Mouse (Mus musculus) liver, postnatal 0 days (tissue): ENCODE results near the gene Atp10b. TPM values are rescaled to one million over a fixed set of nuclear protein-coding genes. Genes with fewer than 3 reads are reported as not detected.

Source experiments
- ATAC-seq: fragments of 200-750 bp; cut with Nextera tagmentation; 2 replicates; pipeline ENCODE4 v1.8.0; 2017; ENCODE audit warnings: mild to moderate bottlenecking, moderate library complexity
- DNase-seq: peaks from one replicate; pipeline ENCODE4 v3.0.0-alpha.2; 2016
- H3K27ac ChIP-seq: fragments of 300-500 bp; sonication (generic); 2 replicates; pipeline ENCODE4 v1.5.1; 2014; ENCODE audit warnings: antibody characterized with exemption, moderate library complexity, mild to moderate bottlenecking, low read depth
- H3K27me3 ChIP-seq: fragments of 300-500 bp; sonication (generic); 2 replicates; pipeline ENCODE4 v1.6.1; 2014; ENCODE audit warnings: low read length, control low read depth, mixed read lengths; ENCODE audit not compliant: insufficient read depth
- H3K36me3 ChIP-seq: fragments of 300-500 bp; sonication (generic); replicated peaks from 2 replicates; pipeline ENCODE4 v1.6.1; 2014; ENCODE audit warnings: mild to moderate bottlenecking, control low read depth, low read length, moderate library complexity, mixed read lengths; ENCODE audit not compliant: insufficient read depth
- H3K4me1 ChIP-seq: fragments of 300-500 bp; sonication (generic); 2 replicates; pipeline ENCODE4 v1.6.1; 2014; ENCODE audit warnings: antibody characterized with exemption, mild to moderate bottlenecking, control low read depth; ENCODE audit not compliant: insufficient read depth
- H3K4me2 ChIP-seq: fragments of 300-500 bp; sonication (generic); 2 replicates; pipeline ENCODE4 v1.6.1; 2014; ENCODE audit warnings: low read depth, mild to moderate bottlenecking, low read length, moderate library complexity, mixed read lengths
- H3K4me3 ChIP-seq: fragments of 300-500 bp; sonication (generic); 2 replicates; pipeline ENCODE4 v1.5.1; 2014; ENCODE audit warnings: low read depth, low read length
- H3K9ac ChIP-seq: fragments of 300-500 bp; sonication (generic); replicated peaks from 2 replicates; pipeline ENCODE4 v1.6.1; 2014; ENCODE audit warnings: mild to moderate bottlenecking, moderate library complexity
- H3K9me3 ChIP-seq: fragments of 300-500 bp; sonication (generic); 2 replicates; pipeline ENCODE4 v1.6.1; 2016; ENCODE audit warnings: mild to moderate bottlenecking, control low read depth, low read length, mixed read lengths
- CTCF ChIP-seq: sonication (generic); IDR thresholded peaks from 2 replicates; pipeline ENCODE4 v1.5.1; 2016; ENCODE audit warnings: antibody characterized with exemption, low read depth
- EP300 ChIP-seq: IDR thresholded peaks from 2 replicates; pipeline ENCODE4 v1.6.1; 2016; ENCODE audit warnings: antibody characterized with exemption, low read depth, mild to moderate bottlenecking
- WGBS: fragments of 180-500 bp; shearing (Covaris S2); extraction: QIAGEN DNeasy Blood & Tissue Kit; methylation state at CpG from one replicate; pipeline ENCODE4 v1.1.7; 2014; ENCODE audit not compliant: insufficient replicate concordance; 5-methylcytosine and 5-hydroxymethylcytosine counted together
- polyA plus RNA-seq: library from polyadenylated mRNA; unstranded; fragments of >200 nt; fragmentation: Nextera tagmentation; extraction: Ambion mirVana; gene quantifications from 2 replicates; pipeline ENCODE4 v1.2.1, GENCODE M21; 2015

Atp10b gene
- polyA plus RNA-seq, 1 experiment from 2014 or later = not detected

DNA sequence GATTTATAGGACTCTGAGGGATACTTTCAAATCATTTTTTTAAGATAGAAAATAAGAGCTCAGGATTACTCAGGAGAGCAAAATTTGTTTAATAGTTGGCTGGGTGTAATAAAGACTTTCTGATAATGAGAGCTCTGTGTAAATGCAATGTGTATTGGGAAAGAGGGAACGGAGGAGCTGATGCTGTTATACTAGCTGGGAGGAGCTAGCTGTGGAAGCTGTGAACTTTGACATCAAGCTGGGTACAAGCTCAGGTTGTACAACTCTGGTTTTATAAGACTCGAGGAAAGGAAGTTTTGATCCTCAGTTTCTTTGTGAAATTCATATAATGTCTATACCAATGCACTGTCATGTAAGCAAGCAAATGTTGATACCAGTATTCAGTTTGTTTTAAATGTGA, 20.9 kb downstream of the Atp10b start:
- no peak overlapping the region for H3K9ac ChIP-seq
- H3K4me2 ChIP-seq = no peak overlapping the region
- no peaks in the 10 kb centered on the region for H3K4me1 ChIP-seq
- H3K36me3 ChIP-seq = no peaks in the 10 kb centered on the region
- ATAC-seq = no peak
- no peak for DNase-seq
- no peak overlapping the region for H3K4me3 ChIP-seq
- H3K27ac ChIP-seq = no peak overlapping the region
- H3K27me3 ChIP-seq = no peaks in the 10 kb centered on the region
- TF ChIP-seq EP300 (no peak), CTCF (no peak)
- WGBS = 53% methylated on average over 2 of the region's 2 CpGs
- no peaks in the 10 kb centered on the region for H3K9me3 ChIP-seq

DNA sequence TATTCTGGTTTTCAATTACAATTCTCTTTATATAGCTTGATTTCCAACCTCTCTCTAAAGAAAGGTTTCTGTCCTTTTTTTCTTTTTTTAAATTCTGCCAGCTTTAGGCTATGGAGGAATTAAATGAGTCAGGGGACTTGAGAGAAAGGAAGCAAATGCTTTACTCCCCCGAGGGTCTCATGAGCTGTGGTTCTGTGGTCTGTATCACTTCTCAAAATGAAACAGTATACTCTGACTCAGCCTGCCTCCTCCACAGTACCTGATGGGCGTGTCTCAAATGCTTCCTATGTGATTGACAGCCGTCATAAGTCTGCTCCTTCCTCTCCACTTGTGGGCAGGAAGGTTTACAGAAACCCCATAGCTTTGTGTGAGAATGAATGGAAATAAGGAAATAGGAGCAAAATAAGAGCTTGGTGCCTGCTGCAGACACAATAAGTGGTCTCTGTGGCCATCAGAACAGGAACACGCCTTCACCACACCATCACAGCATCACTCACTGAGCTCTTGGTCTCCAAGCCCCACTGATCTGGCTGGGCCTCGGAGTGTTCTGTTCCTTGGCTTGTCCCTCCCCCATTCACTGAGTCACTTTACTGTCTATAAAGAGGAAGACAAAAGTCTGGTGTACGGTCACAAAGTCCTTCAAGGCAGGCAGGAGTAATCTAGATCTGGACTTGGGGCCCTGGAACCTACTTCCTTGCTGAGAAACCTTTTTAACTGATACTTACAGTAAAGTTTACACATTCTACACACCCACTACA, 24.9 kb downstream of the Atp10b start:
- no peak for ATAC-seq
- H3K4me2 ChIP-seq = no peak overlapping the region
- H3K27ac ChIP-seq = no peak overlapping the region

DNA sequence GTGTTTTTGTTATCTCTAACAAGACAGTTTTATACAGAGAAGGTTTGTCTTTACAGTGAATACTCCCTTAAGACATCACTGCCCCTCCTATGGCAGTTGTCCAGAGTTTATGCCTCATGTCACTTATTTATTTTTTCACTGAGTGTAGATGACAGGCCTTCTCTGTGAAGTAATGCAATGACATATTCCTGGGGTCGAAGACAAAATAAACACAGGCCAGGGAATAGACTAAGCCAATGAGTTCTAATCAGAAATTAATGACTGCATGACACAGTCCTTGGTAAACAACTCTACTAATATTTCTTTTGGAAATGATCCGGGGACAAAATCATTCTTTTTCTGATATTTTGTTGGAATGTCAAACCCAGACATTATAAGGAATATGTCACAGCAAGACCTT, 32.7 kb downstream of the Atp10b start:
- Histone ChIP-seq H3K4me3 (no peak overlapping the region), H3K36me3 (no peaks in the 10 kb centered on the region), H3K27me3 (no peaks in the 10 kb centered on the region), H3K27ac (no peak overlapping the region), H3K4me1 (no peaks in the 10 kb centered on the region), H3K9ac (no peak overlapping the region), H3K4me2 (no peak overlapping the region), H3K9me3 (no peaks in the 10 kb centered on the region)
- TF ChIP-seq CTCF = no peak
- no peak for TF ChIP-seq EP300
- ATAC-seq = no peak
- no peak for DNase-seq
- 53% methylated on average over 2 of the region's 2 CpGs for WGBS

More for the DNA sequence above, 24.9 kb downstream of the Atp10b start:
- no peaks in the 10 kb centered on the region for H3K36me3 ChIP-seq
- no peaks in the 10 kb centered on the region for H3K4me1 ChIP-seq
- no peaks in the 10 kb centered on the region for H3K9me3 ChIP-seq
- no peak overlapping the region for H3K9ac ChIP-seq
- H3K4me3 ChIP-seq = no peak overlapping the region
- H3K27me3 ChIP-seq = no peaks in the 10 kb centered on the region
- TF ChIP-seq EP300 (no peak), CTCF (no peak)
- 28% methylated on average over 6 of the region's 6 CpGs for WGBS
- no peak for DNase-seq

DNA sequence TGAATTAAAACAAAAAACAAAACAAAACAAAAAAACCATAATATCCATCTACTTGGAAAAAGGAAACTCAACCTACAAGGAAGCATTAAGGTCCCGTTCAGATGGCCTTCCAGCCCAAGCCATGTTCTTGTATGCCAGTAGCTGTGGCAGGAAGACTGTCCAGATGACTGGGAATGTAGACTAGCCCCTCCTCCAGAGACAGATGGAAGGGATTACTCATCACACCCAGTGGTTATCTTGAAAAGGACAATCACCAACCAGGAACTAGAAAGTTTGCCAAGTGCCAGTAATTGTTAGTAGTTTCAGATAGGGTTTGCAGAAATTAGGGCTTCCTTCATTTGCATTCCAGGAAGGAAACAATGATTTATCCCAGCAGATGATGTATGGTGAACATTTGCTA, 33.1 kb downstream of the Atp10b start:
- no peak for TF ChIP-seq CTCF
- TF ChIP-seq EP300 = no peak
- no peak for DNase-seq
- H3K4me1 ChIP-seq = no peaks in the 10 kb centered on the region
- no peak overlapping the region for H3K4me2 ChIP-seq
- no peaks in the 10 kb centered on the region for H3K27me3 ChIP-seq
- WGBS = 44% methylated on average over 1 of the region's 1 CpGs
- no peak overlapping the region for H3K27ac ChIP-seq
- no peaks in the 10 kb centered on the region for H3K9me3 ChIP-seq
- H3K9ac ChIP-seq = no peak overlapping the region
- H3K4me3 ChIP-seq = no peak overlapping the region
- H3K36me3 ChIP-seq = no peaks in the 10 kb centered on the region
- no peak for ATAC-seq

DNA sequence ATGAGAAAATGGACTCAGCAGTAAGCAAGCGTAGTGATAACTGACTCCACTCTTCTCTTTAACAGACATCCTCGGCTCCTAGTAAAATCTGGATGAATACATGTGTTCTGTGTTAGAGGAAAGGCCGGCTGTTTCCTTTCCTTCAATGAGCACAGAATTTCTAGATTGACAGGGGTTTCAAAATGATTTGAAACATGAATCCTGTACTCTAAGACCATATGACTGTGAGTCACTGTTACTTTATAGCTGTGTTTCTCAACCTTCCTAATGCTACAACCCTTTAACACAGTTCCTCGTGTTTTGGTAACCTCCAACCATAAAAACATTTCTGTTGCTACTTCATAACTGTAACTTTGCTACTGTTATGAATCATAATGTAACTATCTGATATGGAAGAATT, 33.8 kb downstream of the Atp10b start:
- Histone ChIP-seq H3K27ac (no peak overlapping the region), H3K4me3 (no peak overlapping the region), H3K4me1 (no peaks in the 10 kb centered on the region), H3K4me2 (no peak overlapping the region), H3K9me3 (no peaks in the 10 kb centered on the region), H3K36me3 (no peaks in the 10 kb centered on the region), H3K9ac (no peak overlapping the region; the same call in 1 of the 2 replicates), H3K27me3 (no peaks in the 10 kb centered on the region)
- no peak for TF ChIP-seq CTCF
- no peak for TF ChIP-seq EP300
- DNase-seq (no peak), ATAC-seq (no peak)
- 73% methylated on average over 4 of the region's 4 CpGs for WGBS

DNA sequence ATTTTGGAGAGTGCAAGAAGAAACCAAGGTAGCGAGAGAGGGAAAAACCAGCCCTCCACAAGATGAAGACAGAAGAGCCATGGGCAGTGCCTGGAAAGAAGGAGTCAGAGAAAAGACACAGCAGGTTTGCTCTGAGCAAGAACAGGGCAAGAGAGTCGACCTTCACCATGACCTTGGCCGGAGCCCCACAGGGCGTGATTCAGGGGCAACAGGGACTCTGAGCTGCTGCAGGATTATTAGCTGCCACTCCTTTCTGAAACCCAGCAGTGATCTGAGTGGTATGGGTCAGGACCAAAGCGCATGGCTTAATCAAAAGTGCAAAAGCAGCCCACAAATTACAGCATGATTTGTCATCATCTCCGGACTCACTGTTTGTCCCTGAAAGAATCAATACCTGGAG, 36.6 kb downstream of the Atp10b start:
- WGBS = 60% methylated on average over 6 of the region's 6 CpGs

More for the DNA sequence above, 36.6 kb downstream of the Atp10b start:
- Histone ChIP-seq H3K36me3 (no peaks in the 10 kb centered on the region), H3K4me1 (no peaks in the 10 kb centered on the region), H3K4me3 (no peak overlapping the region), H3K9ac (no peak overlapping the region), H3K27ac (no peak overlapping the region), H3K9me3 (no peaks in the 10 kb centered on the region), H3K27me3 (no peaks in the 10 kb centered on the region), H3K4me2 (no peak overlapping the region)
- no peak for ATAC-seq
- no peak for TF ChIP-seq EP300
- no peak for TF ChIP-seq CTCF
- no peak for DNase-seq
